Mouse (Mus musculus) G1E (cell line): ENCODE data around the gene Fancd2os.

Experiments used
- CTCF ChIP-seq: IDR thresholded peaks from 2 replicates; pipeline ENCODE4 v1.5.1; 2012; ENCODE audit warnings: low read depth, low read length, inconsistent platforms, mixed read lengths
- TAL1 ChIP-seq: conservative IDR thresholded peaks from 2 replicates; pipeline ENCODE4 v1.6.1; 2012; ENCODE audit warnings: low read depth, low read length, inconsistent platforms, mixed read lengths

DNA sequence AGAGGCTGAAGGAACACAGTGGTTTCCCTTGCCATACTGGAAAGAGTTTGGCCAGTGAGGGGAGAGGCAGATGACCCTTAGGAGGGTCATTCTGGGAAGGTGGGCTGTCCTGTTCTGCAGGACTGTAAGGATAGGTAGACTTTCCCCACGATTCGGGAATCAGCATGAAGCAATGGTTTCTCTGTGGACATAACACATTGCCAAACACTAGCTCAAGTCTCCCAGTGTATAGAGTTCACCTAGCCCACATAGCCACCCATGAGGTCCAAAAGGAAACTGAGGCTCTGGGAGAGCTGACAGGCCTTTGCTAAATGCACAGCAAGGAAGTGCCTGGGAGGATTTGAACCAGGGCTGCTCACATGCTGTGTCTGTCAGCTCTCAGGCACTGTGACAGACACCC is 43.5 kb upstream of the Fancd2os start:
- TF ChIP-seq CTCF (no peak), TAL1 (no peak)
